Mouse (Mus musculus) megakaryocyte, embryonic 14.5 days (primary cell): Measurements from ENCODE around the gene Mmp28. TPM values are rescaled to one million over a fixed set of nuclear protein-coding genes. Genes with fewer than 3 reads are reported as not detected.

Experiments used
- H3K27me3 ChIP-seq: replicated peaks from 2 replicates; pipeline ENCODE3; 2012; ENCODE audit warnings: inconsistent platforms
- H3K36me3 ChIP-seq: replicated peaks from 2 replicates; pipeline ENCODE3; 2012; ENCODE audit warnings: low read length, inconsistent platforms, mixed read lengths
- H3K4me1 ChIP-seq: 2 replicates; pipeline ENCODE4 v1.6.1; 2012; ENCODE audit warnings: inconsistent platforms
- H3K4me3 ChIP-seq: replicated peaks from 2 replicates; pipeline ENCODE3; 2012; ENCODE audit warnings: moderate library complexity, mild to moderate bottlenecking, inconsistent platforms
- H3K9me3 ChIP-seq: 2 replicates; pipeline ENCODE4 v1.6.1; 2012; ENCODE audit warnings: inconsistent platforms
- FLI1 ChIP-seq: IDR thresholded peaks from 2 replicates; pipeline ENCODE4 v1.6.1; 2012; ENCODE audit warnings: low read length, inconsistent platforms, mixed read lengths
- GATA1 ChIP-seq: IDR thresholded peaks from 3 replicates; pipeline ENCODE4 v1.6.1; 2012; ENCODE audit warnings: mixed read lengths, low read length, inconsistent platforms, borderline replicate concordance
- polyA plus RNA-seq: library from polyadenylated mRNA; stranded (reverse); fragments of >175 nt; gene quantifications from 2 replicates; pipeline ENCODE4 v1.2.3, GENCODE M21; 2012; ENCODE audit warnings: low replicate concordance; ENCODE audit not compliant: insufficient read depth

Gene Mmp28
- polyA plus RNA-seq, 1 experiment: 1.3 TPM

DNA sequence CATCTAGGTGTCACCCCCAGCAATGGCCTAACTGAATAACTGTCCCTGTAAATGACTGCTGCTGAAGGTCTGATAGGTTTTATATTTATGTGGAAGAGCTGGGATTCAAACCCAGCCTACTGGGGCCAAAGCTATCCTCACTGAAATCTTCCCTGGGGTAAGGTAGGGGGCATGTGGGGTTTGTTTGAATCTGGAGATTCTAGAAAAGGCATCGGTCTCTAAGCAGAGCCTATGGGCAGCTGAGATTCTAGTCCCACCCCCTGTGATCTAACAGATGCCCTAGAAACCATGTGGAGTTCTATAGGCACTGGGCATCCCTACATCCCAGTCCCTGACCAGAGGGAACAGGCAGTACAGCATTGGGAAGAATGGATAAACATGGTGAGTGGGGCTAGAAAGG is 25.5 kb downstream of the Mmp28 start, which contains the start of gene 1700020L24Rik:
TSS of gene 1700020L24Rik (plus strand) at position 301 of the 400 bp plus-strand sequence.
- Histone ChIP-seq H3K36me3 (no peaks in the 10 kb centered on the region), H3K4me3 (no peak within 1 kb of the TSS), H3K4me1 (peaks cover 25% of the 10 kb centered on the region), H3K9me3 (peaks cover 9% of the 10 kb centered on the region), H3K27me3 (peaks cover 60% of the 10 kb centered on the region)
- TF ChIP-seq GATA1 (no peak), FLI1 (no peak)

GRCm38 (mm10) chr11:83432533-83432932 is 30.3 kb downstream of the Mmp28 start:
- TF ChIP-seq FLI1: no peak
- no peak for TF ChIP-seq GATA1
- Histone ChIP-seq H3K4me3 (no peak overlapping the region), H3K9me3 (peaks cover 7% of the 10 kb centered on the region), H3K4me1 (peaks cover under 1% of the 10 kb centered on the region; the same call in 1 of the 2 replicates), H3K36me3 (no peaks in the 10 kb centered on the region), H3K27me3 (peaks cover 75% of the 10 kb centered on the region)

- H3K36me3 ChIP-seq: no peaks in the 10 kb centered on the region
- H3K27me3 ChIP-seq: peaks cover 75% of the 10 kb centered on the region
- H3K9me3 ChIP-seq: no peaks in the 10 kb centered on the region
- H3K4me1 ChIP-seq: peaks cover 19% of the 10 kb centered on the region
- no peak within 1 kb of the TSS for H3K4me3 ChIP-seq
- TF ChIP-seq GATA1: no peak
- no peak for TF ChIP-seq FLI1
These were observed 33.5 kb downstream of the Mmp28 start, which contains the start of gene Gas2l2 for GRCm38 (mm10) chr11:83429355-83429754. Gene Gas2l2, minus strand, starts transcription at chr11:83429455.

DNA sequence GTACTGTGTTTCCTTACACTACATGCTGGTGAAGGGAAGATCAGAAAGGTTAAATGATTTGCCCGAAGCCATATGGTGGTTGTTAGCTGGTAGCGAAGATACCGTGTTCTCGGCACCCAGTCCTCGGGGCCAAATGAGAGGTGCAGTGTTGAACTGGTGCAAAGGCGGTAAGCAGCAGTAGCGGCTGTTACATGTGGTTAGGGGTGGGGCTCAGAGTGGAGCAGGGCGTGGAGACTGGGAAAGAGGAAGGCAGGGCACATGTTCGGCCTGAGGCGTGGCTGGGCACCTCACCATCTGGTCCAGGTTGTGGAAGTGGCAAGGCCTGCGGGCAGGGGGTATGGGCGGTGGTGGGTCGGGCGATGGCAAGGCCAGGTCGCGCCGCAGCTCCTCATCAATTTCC is 35.9 kb downstream of the Mmp28 start:
- Histone ChIP-seq H3K27me3 (peaks cover 84% of the 10 kb centered on the region), H3K9me3 (no peaks in the 10 kb centered on the region), H3K4me3 (peak overlapping the region; percentile 88), H3K36me3 (no peaks in the 10 kb centered on the region), H3K4me1 (peaks cover 19% of the 10 kb centered on the region)
- TF ChIP-seq GATA1: no peak
- no peak for TF ChIP-seq FLI1

DNA sequence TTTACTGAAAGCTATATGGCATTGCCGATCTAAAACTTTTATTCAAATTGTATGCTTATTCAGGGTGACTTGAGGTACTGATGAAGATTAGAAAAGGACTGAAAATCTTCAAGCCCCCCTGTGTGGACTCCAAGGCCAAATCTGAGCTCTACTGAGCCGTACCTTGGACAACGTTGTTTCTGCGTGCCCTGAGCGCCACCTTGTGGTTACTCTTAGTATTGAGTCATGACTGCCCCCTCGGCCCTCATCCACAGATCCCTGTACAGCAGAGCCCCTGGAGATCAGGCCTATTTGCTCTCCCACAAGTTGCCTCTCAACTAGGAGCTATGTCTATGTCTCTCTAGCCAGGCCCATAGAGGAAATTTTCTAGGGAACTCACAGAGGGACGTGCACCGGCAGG is 38.2 kb downstream of the Mmp28 start:
- Histone ChIP-seq H3K9me3 (no peaks in the 10 kb centered on the region), H3K4me3 (no peak overlapping the region), H3K4me1 (peaks cover 19% of the 10 kb centered on the region), H3K36me3 (no peaks in the 10 kb centered on the region), H3K27me3 (peaks cover 90% of the 10 kb centered on the region)
- TF ChIP-seq GATA1 (no peak), FLI1 (no peak)

DNA sequence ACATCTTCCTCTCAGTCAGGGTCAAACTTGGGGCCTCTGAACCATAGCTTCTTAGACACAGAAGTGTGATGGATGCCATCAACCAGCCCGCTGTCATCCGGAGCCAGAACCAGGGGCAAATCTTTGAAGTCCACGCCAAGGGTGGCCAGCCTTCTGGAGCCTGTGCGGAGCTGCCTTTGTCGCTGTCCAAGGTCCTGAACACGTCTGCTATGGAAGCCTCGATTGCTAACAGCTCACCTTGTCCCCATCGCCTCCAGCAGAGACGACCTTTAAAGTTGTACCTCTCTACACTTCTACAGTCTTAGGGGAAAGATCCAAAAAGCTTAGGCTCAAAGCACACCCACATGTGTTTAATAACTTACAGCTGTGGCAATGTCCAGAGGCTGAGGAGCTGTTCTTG is 41.6 kb downstream of the Mmp28 start:
- Histone ChIP-seq H3K36me3 (no peaks in the 10 kb centered on the region), H3K4me3 (no peak overlapping the region), H3K27me3 (peaks cover 86% of the 10 kb centered on the region), H3K9me3 (no peaks in the 10 kb centered on the region; the same call in 1 of the 2 replicates), H3K4me1 (peaks cover 20% of the 10 kb centered on the region)
- TF ChIP-seq FLI1 (no peak), GATA1 (no peak)

- no peak overlapping the region for H3K4me3 ChIP-seq
- no peaks in the 10 kb centered on the region for H3K36me3 ChIP-seq
- no peaks in the 10 kb centered on the region; the same call in 1 of the 2 replicates for H3K9me3 ChIP-seq
- H3K27me3 ChIP-seq: peaks cover 84% of the 10 kb centered on the region
- TF ChIP-seq GATA1: no peak
- no peak for TF ChIP-seq FLI1
- H3K4me1 ChIP-seq: peaks cover 14% of the 10 kb centered on the region
These were observed 42.5 kb downstream of the Mmp28 start for GRCm38 (mm10) chr11:83420338-83420737.

- peak overlapping the region; percentile 38 for H3K4me3 ChIP-seq
- TF ChIP-seq GATA1 (no peak), FLI1 (no peak)
- H3K27me3 ChIP-seq: peaks cover 78% of the 10 kb centered on the region
- H3K36me3 ChIP-seq: no peaks in the 10 kb centered on the region
- H3K4me1 ChIP-seq: peaks cover 11% of the 10 kb centered on the region
- H3K9me3 ChIP-seq: no peaks in the 10 kb centered on the region; the same call in 1 of the 2 replicates
These were observed 44.3 kb downstream of the Mmp28 start for GRCm38 (mm10) chr11:83418566-83418965.

- Histone ChIP-seq H3K9me3 (no peaks in the 10 kb centered on the region; the same call in 1 of the 2 replicates), H3K27me3 (peaks cover 80% of the 10 kb centered on the region), H3K36me3 (no peaks in the 10 kb centered on the region), H3K4me1 (peaks cover 11% of the 10 kb centered on the region), H3K4me3 (no peak overlapping the region)
- TF ChIP-seq GATA1 (no peak), FLI1 (no peak)
These were observed 45.2 kb downstream of the Mmp28 start for GRCm38 (mm10) chr11:83417708-83418107.

GRCm38 (mm10) chr11:83417080-83417479 is 45.8 kb downstream of the Mmp28 start:
- Histone ChIP-seq H3K27me3 (peaks cover 80% of the 10 kb centered on the region), H3K36me3 (no peaks in the 10 kb centered on the region), H3K9me3 (no peaks in the 10 kb centered on the region; the same call in 1 of the 2 replicates), H3K4me1 (peaks cover 11% of the 10 kb centered on the region), H3K4me3 (no peak overlapping the region)
- no peak for TF ChIP-seq GATA1
- no peak for TF ChIP-seq FLI1

- no peaks in the 10 kb centered on the region for H3K9me3 ChIP-seq
- peaks cover 76% of the 10 kb centered on the region for H3K27me3 ChIP-seq
- no peak for TF ChIP-seq FLI1
- no peak for TF ChIP-seq GATA1
- peaks cover 15% of the 10 kb centered on the region for H3K4me1 ChIP-seq
- no peak overlapping the region for H3K4me3 ChIP-seq
- peaks cover 4% of the 10 kb centered on the region for H3K36me3 ChIP-seq
These were observed 52.4 kb downstream of the Mmp28 start for GRCm38 (mm10) chr11:83410510-83410909.
